Mouse (Mus musculus): ENCODE data around the gene Tbc1d10c. TPM values are rescaled to one million over a fixed set of nuclear protein-coding genes. Genes with fewer than 3 reads are reported as not detected.

Tbc1d10c gene
- polyA plus RNA-seq (2015; fragmentation: Nextera tagmentation; extraction: Ambion mirVana), result 0.88 and 1.1 TPM in 2 replicates

GRCm38 (mm10) chr19:4190831-4191334 lies at the start of gene Tbc1d10c:
Tbc1d10c (minus strand) TSS chr19:4191284.
- Histone ChIP-seq H3K27ac (peak within 1 kb of the TSS; percentile 94), H3K9me3 (no peaks in the 10 kb centered on the region), H3K4me3 (peak within 1 kb of the TSS; percentile 97), H3K36me3 (peaks cover 29% of the 10 kb centered on the region), H3K9ac (peak within 1 kb of the TSS; percentile 99), H3K4me2 (peak within 1 kb of the TSS; percentile 96), H3K4me1 (replicated peaks) (peaks cover 30% of the 10 kb centered on the region), H3K27me3 (no peaks in the 10 kb centered on the region)
- 76% methylated on average over 4 of the region's 4 CpGs for whole genome bisulfite sequencing
- ATAC-seq (ENCODE audit: low FRiP score), result no peak

GRCm38 (mm10) chr19:4240247-4240668 lies 49.2 kb upstream of the Tbc1d10c start:
- H3K4me1 ChIP-seq (replicated peaks), result no peaks in the 10 kb centered on the region
- no peaks in the 10 kb centered on the region for H3K9me3 ChIP-seq
- WGBS, result 74% methylated on average over 8 of the region's 8 CpGs

GRCm38 (mm10) chr19:4234548-4234947 lies 43.5 kb upstream of the Tbc1d10c start:
- H3K27ac ChIP-seq, result no peak overlapping the region
- H3K4me2 ChIP-seq, result no peak overlapping the region
- ATAC-seq (ENCODE audit: low FRiP score), result no peak
- 76% methylated on average over 4 of the region's 4 CpGs for WGBS
- H3K9me3 ChIP-seq, result no peaks in the 10 kb centered on the region
- no peak overlapping the region for H3K4me3 ChIP-seq
- H3K9ac ChIP-seq, result no peak overlapping the region
- no peaks in the 10 kb centered on the region for H3K36me3 ChIP-seq
- H3K27me3 ChIP-seq, result peaks cover 14% of the 10 kb centered on the region
- H3K4me1 ChIP-seq (replicated peaks), result peaks cover 12% of the 10 kb centered on the region

More at GRCm38 (mm10) chr19:4240247-4240668, 49.2 kb upstream of the Tbc1d10c start:
- H3K4me2 ChIP-seq, result no peak overlapping the region
- H3K9ac ChIP-seq, result no peak overlapping the region
- H3K36me3 ChIP-seq, result no peaks in the 10 kb centered on the region
- no peak overlapping the region for H3K4me3 ChIP-seq
- no peak for ATAC-seq (ENCODE audit: low FRiP score)
- no peak overlapping the region for H3K27ac ChIP-seq
- H3K27me3 ChIP-seq, result no peaks in the 10 kb centered on the region

GRCm38 (mm10) chr19:4232651-4233050 lies 41.6 kb upstream of the Tbc1d10c start:
- Histone ChIP-seq H3K4me1 (replicated peaks) (peaks cover 12% of the 10 kb centered on the region), H3K36me3 (no peaks in the 10 kb centered on the region), H3K27me3 (peaks cover 29% of the 10 kb centered on the region), H3K9me3 (no peaks in the 10 kb centered on the region), H3K27ac (peak overlapping the region; percentile 86; the same call in 1 of the 2 replicates), H3K4me2 (peak overlapping the region; percentile 79), H3K4me3 (peak overlapping the region; percentile 60), H3K9ac (peak overlapping the region; percentile 80)
- ATAC-seq (ENCODE audit: low FRiP score), result no peak
- WGBS, result 81% methylated on average over 7 of the region's 7 CpGs

- 35% methylated on average over 2 of the region's 2 CpGs for WGBS
- no peaks in the 10 kb centered on the region for H3K36me3 ChIP-seq
- peaks cover 12% of the 10 kb centered on the region for H3K4me1 ChIP-seq (replicated peaks)
- H3K4me2 ChIP-seq, result peak overlapping the region; percentile 79
- H3K9me3 ChIP-seq, result no peaks in the 10 kb centered on the region
- no peak; the same call in none of the 2 replicates for ATAC-seq (ENCODE audit: low FRiP score)
- H3K9ac ChIP-seq, result peak overlapping the region; percentile 80
- peak overlapping the region; percentile 60 for H3K4me3 ChIP-seq
- peak overlapping the region; percentile 86 for H3K27ac ChIP-seq
- H3K27me3 ChIP-seq, result peaks cover 34% of the 10 kb centered on the region
Observed at GRCm38 (mm10) chr19:4232186-4232572, 41.1 kb upstream of the Tbc1d10c start.

GRCm38 (mm10) chr19:4231253-4232185 lies 40.4 kb upstream of the Tbc1d10c start, which contains the start of gene Pold4:
Pold4 (plus strand) TSS chr19:4231899.
- H3K36me3 ChIP-seq, result no peaks in the 10 kb centered on the region
- peak within 1 kb of the TSS; percentile 79 for H3K4me2 ChIP-seq
- H3K27ac ChIP-seq, result peak within 1 kb of the TSS; percentile 86
- 11% methylated on average over 26 of the region's 26 CpGs for WGBS
- H3K27me3 ChIP-seq, result peaks cover 39% of the 10 kb centered on the region
- peak within 1 kb of the TSS; percentile 80 for H3K9ac ChIP-seq
- H3K4me3 ChIP-seq, result peak within 1 kb of the TSS; percentile 60
- H3K4me1 ChIP-seq (replicated peaks), result peaks cover 12% of the 10 kb centered on the region
- H3K9me3 ChIP-seq, result no peaks in the 10 kb centered on the region
- peak; percentile 93 for ATAC-seq (ENCODE audit: low FRiP score)

- Histone ChIP-seq H3K4me3 (no peak overlapping the region), H3K36me3 (no peaks in the 10 kb centered on the region), H3K9ac (0 out of 2 replicates have a peak overlapping the region, but pooled peaks have one; percentile 39), H3K4me1 (replicated peaks) (peaks cover 12% of the 10 kb centered on the region), H3K4me2 (no peak overlapping the region), H3K9me3 (no peaks in the 10 kb centered on the region), H3K27me3 (peaks cover 43% of the 10 kb centered on the region), H3K27ac (no peak overlapping the region)
- ATAC-seq (ENCODE audit: low FRiP score), result no peak
- 77% methylated on average over 8 of the region's 8 CpGs for WGBS
Observed at GRCm38 (mm10) chr19:4230415-4230814, 39.3 kb upstream of the Tbc1d10c start.

GRCm38 (mm10) chr19:4229451-4230076 lies 38.5 kb upstream of the Tbc1d10c start:
- H3K4me1 ChIP-seq (replicated peaks), result peaks cover 12% of the 10 kb centered on the region
- peaks cover 47% of the 10 kb centered on the region for H3K27me3 ChIP-seq
- H3K36me3 ChIP-seq, result no peaks in the 10 kb centered on the region
- no peak overlapping the region for H3K4me3 ChIP-seq
- H3K4me2 ChIP-seq, result no peak overlapping the region
- 41% methylated on average over 9 of the region's 9 CpGs for WGBS
- ATAC-seq (ENCODE audit: low FRiP score), result no peak
- peak overlapping the region; percentile 39 for H3K9ac ChIP-seq
- no peak overlapping the region for H3K27ac ChIP-seq
- H3K9me3 ChIP-seq, result no peaks in the 10 kb centered on the region

GRCm38 (mm10) chr19:4228891-4229290 lies 37.8 kb upstream of the Tbc1d10c start:
- Histone ChIP-seq H3K9ac (no peak overlapping the region), H3K27ac (no peak overlapping the region), H3K36me3 (no peaks in the 10 kb centered on the region), H3K4me3 (no peak overlapping the region), H3K4me2 (no peak overlapping the region), H3K9me3 (no peaks in the 10 kb centered on the region), H3K4me1 (replicated peaks) (peaks cover 12% of the 10 kb centered on the region), H3K27me3 (peaks cover 47% of the 10 kb centered on the region)
- ATAC-seq (ENCODE audit: low FRiP score), result no peak
- 65% methylated on average over 4 of the region's 4 CpGs for WGBS

GRCm38 (mm10) chr19:4227894-4228678 lies 37.0 kb upstream of the Tbc1d10c start:
- Histone ChIP-seq H3K4me2 (no peak overlapping the region), H3K9me3 (no peaks in the 10 kb centered on the region), H3K4me3 (no peak overlapping the region), H3K4me1 (replicated peaks) (peaks cover 12% of the 10 kb centered on the region), H3K27ac (no peak overlapping the region), H3K36me3 (no peaks in the 10 kb centered on the region), H3K9ac (no peak overlapping the region), H3K27me3 (peaks cover 44% of the 10 kb centered on the region)
- no peak for ATAC-seq (ENCODE audit: low FRiP score)
- WGBS, result 20% methylated on average over 8 of the region's 8 CpGs

- Histone ChIP-seq H3K27me3 (peaks cover 43% of the 10 kb centered on the region), H3K27ac (no peak overlapping the region), H3K4me2 (no peak overlapping the region), H3K4me1 (replicated peaks) (peaks cover 9% of the 10 kb centered on the region), H3K9ac (no peak overlapping the region), H3K9me3 (no peaks in the 10 kb centered on the region), H3K4me3 (no peak overlapping the region), H3K36me3 (no peaks in the 10 kb centered on the region)
- 70% methylated on average over 5 of the region's 5 CpGs for WGBS
- no peak for ATAC-seq (ENCODE audit: low FRiP score)
Observed at GRCm38 (mm10) chr19:4227446-4227845, 36.4 kb upstream of the Tbc1d10c start.
